Mouse (Mus musculus) brain, embryonic 14.5 days (tissue): Measurements from ENCODE around the gene Gm49358.

Source experiments
- CTCF ChIP-seq: fragments of 200-500 bp; IDR thresholded peaks from 2 replicates; pipeline ENCODE4 v1.5.1; 2012; ENCODE audit warnings: inconsistent platforms, mild to moderate bottlenecking, moderate library complexity, borderline replicate concordance; ENCODE audit not compliant: insufficient read depth, insufficient read length; ENCODE audit errors: extremely low read depth
- POLR2A ChIP-seq: fragments of 200-500 bp; IDR thresholded peaks from 2 replicates; pipeline ENCODE4 v1.6.1; 2012; ENCODE audit warnings: mild to moderate bottlenecking, inconsistent platforms, borderline replicate concordance; ENCODE audit not compliant: poor library complexity, insufficient read depth, insufficient read length, severe bottlenecking; ENCODE audit errors: extremely low read depth

- TF ChIP-seq CTCF (no peak), POLR2A (no peak)
Observed at GRCm38 (mm10) chr10:86842659-86843058, 78.9 kb downstream of the Gm49358 start.
